Mouse (Mus musculus): Measurements from ENCODE around the gene Mettl7a2.

The Mettl7a2 gene

GRCm38 (mm10) chr15:100395561-100395960 is 42.6 kb downstream of the Mettl7a2 start:
- DNase-seq (ENCODE audit: low spot score), result no peak

- DNase-seq (ENCODE audit: low spot score), result no peak
Measured at GRCm38 (mm10) chr15:100400592-100401250, 47.7 kb downstream of the Mettl7a2 start.

- no peak for DNase-seq (ENCODE audit: low spot score)
Measured at GRCm38 (mm10) chr15:100401811-100402210, 48.8 kb downstream of the Mettl7a2 start.

- no peak for DNase-seq (ENCODE audit: low spot score)
Measured at GRCm38 (mm10) chr15:100402347-100402746, 49.3 kb downstream of the Mettl7a2 start.

GRCm38 (mm10) chr15:100402798-100403197 is 49.8 kb downstream of the Mettl7a2 start:
- no peak for DNase-seq (ENCODE audit: low spot score)

GRCm38 (mm10) chr15:100403318-100404000 is 50.5 kb downstream of the Mettl7a2 start:
- DNase-seq (ENCODE audit: low spot score), result no peak

GRCm38 (mm10) chr15:100406088-100406487 is 53.1 kb downstream of the Mettl7a2 start:
- no peak for DNase-seq (ENCODE audit: low spot score)

GRCm38 (mm10) chr15:100410918-100411672 is 58.1 kb downstream of the Mettl7a2 start:
- no peak for DNase-seq (ENCODE audit: low spot score)
